ENCODE assay signal across 26 mouse cellular contexts in the genomic region with DNA sequence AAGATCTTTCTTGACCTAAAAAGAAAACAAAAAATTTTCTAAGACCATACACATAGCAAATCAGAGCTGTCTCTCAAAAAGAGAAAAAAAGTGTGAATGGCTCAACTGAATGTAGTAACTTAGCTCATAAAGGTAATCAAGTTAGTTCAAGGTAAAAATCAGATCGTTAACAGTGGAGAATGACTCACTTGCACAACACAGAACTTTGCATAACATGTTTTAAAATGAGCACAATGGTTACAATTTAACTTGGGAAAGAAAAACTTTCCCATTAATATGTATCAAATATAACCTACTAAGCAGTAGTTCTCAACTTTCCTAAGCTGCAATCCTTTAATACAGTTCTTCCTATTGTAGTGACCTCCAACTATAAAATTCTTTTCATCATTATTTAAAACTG. TPM values are rescaled to one million over a fixed set of nuclear protein-coding genes. Genes with fewer than 3 reads are reported as not detected.
DNase-seq lines count a peak whose midpoint lies in the region; ATAC-seq and TF ChIP-seq lines count a peak whose summit lies in the region.
"Had no signal": no experiment of that assay in that cellular context is flagged by ENCODE, and none has a peak within 500 bp of the region (broad histone marks: within the 10 kb centered on the region; RNA-seq: fewer than 3 reads in every experiment).

No protein-coding gene starts in this region.

- no peak overlapping the region for H3K4me3 ChIP-seq in kidney, adult 2 months (ENCODE audit: insufficient read depth, low read depth, low read length)
- no peak overlapping the region for H3K4me3 ChIP-seq in liver, adult 2 months (ENCODE audit: insufficient read depth, low read depth, low read length)
- no peak overlapping the region for H3K4me3 ChIP-seq in liver, postnatal 0 days (ENCODE audit: low read depth, low read length)
- no peak overlapping the region for H3K4me3 ChIP-seq in liver, embryonic 11.5 days (ENCODE audit: low read depth, low read length)

- TF ChIP-seq POLR2A in kidney, adult 2 months (IDR thresholded peaks at IDR 0.05; ENCODE audit: low read depth, low read length), result no peak
- TF ChIP-seq POLR2A in liver, adult 2 months (IDR thresholded peaks at IDR 0.05; ENCODE audit: extremely low read depth, insufficient read depth, low read length), result no peak

- DNase-seq in kidney, adult 2 months, result peak; percentile 50
- no peak for DNase-seq in kidney, postnatal 25 days
- DNase-seq in kidney, adult 9 months, result peak; percentile 54
- no peak for DNase-seq in kidney, adult 11 months
- peak; percentile 91 for DNase-seq in liver, adult 2 months (ENCODE audit: extremely low read depth, low read depth, low spot score)
- DNase-seq in liver, result no peak
- DNase-seq in liver, postnatal 0 days, result no peak
- DNase-seq in liver, embryonic 11.5 days (ENCODE audit: low spot score), result no peak
- DNase-seq: adrenal gland, adult 2 months; adrenal gland, adult 8-10 months; adrenal gland, postnatal 10 days; adrenal gland, postnatal 14 days; adrenal gland, postnatal 25 days; adrenal gland, postnatal 36 days; B cell, adult 2 months; cerebellum, adult 11 months; cerebellum, adult 11-12 months had no signal

- TF ChIP-seq CTCF in kidney, adult 2 months (conservative IDR thresholded peaks at IDR 0.05; ENCODE audit: insufficient read depth, insufficient read length, low read depth, low read length), result no peak
- no peak for TF ChIP-seq CTCF in liver, adult 2 months (IDR thresholded peaks at IDR 0.05; ENCODE audit: low read depth, low read length)
- TF ChIP-seq CTCF in liver, postnatal 0 days (IDR thresholded peaks at IDR 0.05; ENCODE audit: low read depth), result no peak

- H3K9me3 ChIP-seq in liver, postnatal 0 days (ENCODE audit: low read length), result no peaks in the 10 kb centered on the region
- H3K9me3 ChIP-seq in liver, embryonic 11.5 days (ENCODE audit: control insufficient read depth, low read length), result no peaks in the 10 kb centered on the region
- H3K9me3 ChIP-seq: G1E had no signal

- no peak overlapping the region for H3K9ac ChIP-seq in liver, adult 2 months (ENCODE audit: low read depth, low read length)
- no peak overlapping the region for H3K9ac ChIP-seq in liver, postnatal 0 days (replicated peaks)
- no peak overlapping the region for H3K9ac ChIP-seq in liver, embryonic 11.5 days (ENCODE audit: low read depth, low read length)

- H3K4me1 ChIP-seq in kidney, adult 2 months (ENCODE audit: control insufficient read depth, insufficient read depth, low read length), result peaks cover 21% of the 10 kb centered on the region; the same call in 1 of the 2 replicates
- peaks cover 38% of the 10 kb centered on the region for H3K4me1 ChIP-seq in liver, adult 2 months (ENCODE audit: control insufficient read depth, insufficient read depth, low read length)
- peaks cover 23% of the 10 kb centered on the region for H3K4me1 ChIP-seq in liver, postnatal 0 days (ENCODE audit: insufficient read depth)
- peaks cover 16% of the 10 kb centered on the region for H3K4me1 ChIP-seq in liver, embryonic 11.5 days (replicated peaks; ENCODE audit: control insufficient read depth, insufficient read depth, low read length)

- peak; percentile 53 for ATAC-seq in liver, postnatal 0 days
- ATAC-seq in liver, embryonic 11.5 days (replicated peaks; ENCODE audit: low FRiP score), result no peak
- ATAC-seq: activated CD4-positive, CD25-positive, alpha-beta regulatory T cell, adult 4 months; CD4-positive, CD25-positive, alpha-beta regulatory T cell, adult 4 months; Patski had no signal

- no peak for TF ChIP-seq EP300 in liver, postnatal 0 days (IDR thresholded peaks at IDR 0.05; ENCODE audit: low read depth)

- H3K27me3 ChIP-seq in kidney, adult 2 months (replicated peaks; ENCODE audit: control insufficient read depth, insufficient read depth, low read length), result no peaks in the 10 kb centered on the region
- no peaks in the 10 kb centered on the region for H3K27me3 ChIP-seq in liver, adult 2 months (ENCODE audit: control insufficient read depth, insufficient read depth, low read length)
- H3K27me3 ChIP-seq in liver, postnatal 0 days (ENCODE audit: insufficient read depth, low read length), result no peaks in the 10 kb centered on the region
- no peaks in the 10 kb centered on the region for H3K27me3 ChIP-seq in liver, embryonic 11.5 days (replicated peaks; ENCODE audit: control insufficient read depth, insufficient read depth, low read length)
- H3K27me3 ChIP-seq: CH12.LX, Patski had no signal

- H3K79me2 ChIP-seq in liver, adult 2 months (ENCODE audit: control insufficient read depth, insufficient read depth, low read length), result peaks cover 21% of the 10 kb centered on the region; the same call in 1 of the 2 replicates

- H3K27ac ChIP-seq in kidney, adult 2 months (ENCODE audit: insufficient read depth, low read depth, low read length), result peak overlapping the region; percentile 87
- H3K27ac ChIP-seq in liver, adult 2 months (replicated peaks; ENCODE audit: insufficient read depth, low read depth, low read length), result peak overlapping the region; percentile 63; the same call in 1 of the 2 replicates
- no peak overlapping the region for H3K27ac ChIP-seq in liver, postnatal 0 days (ENCODE audit: low read depth)
- H3K27ac ChIP-seq in liver, embryonic 11.5 days (ENCODE audit: low read depth, low read length), result no peak overlapping the region

- H3K4me2 ChIP-seq in liver, postnatal 0 days (ENCODE audit: low read depth, low read length), result no peak overlapping the region
- H3K4me2 ChIP-seq in liver, embryonic 11.5 days, result no peak overlapping the region

- 39% methylated on average over 1 of the region's 1 CpGs for WGBS in kidney, adult 2 months
- WGBS in liver, adult 2 months, result 23% methylated on average over 1 of the region's 1 CpGs
- WGBS in liver, postnatal 0 days (ENCODE audit: insufficient replicate concordance), result 75% methylated on average over 1 of the region's 1 CpGs
- WGBS in liver, embryonic 11.5 days, result 90% methylated on average over 1 of the region's 1 CpGs

- peaks cover 33% of the 10 kb centered on the region for H3K36me3 ChIP-seq in kidney, adult 2 months (ENCODE audit: control insufficient read depth, insufficient read depth, low read length)
- H3K36me3 ChIP-seq in liver, adult 2 months (ENCODE audit: control insufficient read depth, insufficient read depth, low read length), result peaks cover 64% of the 10 kb centered on the region
- H3K36me3 ChIP-seq in liver, postnatal 0 days (replicated peaks; ENCODE audit: insufficient read depth, low read length), result peaks cover 80% of the 10 kb centered on the region
- H3K36me3 ChIP-seq in liver, embryonic 11.5 days (ENCODE audit: control insufficient read depth, insufficient read depth, low read length), result peaks cover 59% of the 10 kb centered on the region

RNA-seq across cellular contexts. Expression of gene Tardbp, which starts 6.1 kb away (rescaled TPM):
- 67.3 and 93.3 TPM in 2 replicates for polyA plus RNA-seq in kidney, adult 2 months (2012; rRNA removed)
- 87.2 and 111 TPM in 2 replicates for total RNA-seq in liver, adult 2 months (2014; rRNA removed)
- 33.2 and 33.4 TPM in 2 replicates for polyA plus RNA-seq in liver, adult 2 months (2012; rRNA removed)
- 73.4 and 76.7 TPM in 2 replicates for polyA plus RNA-seq in liver, postnatal 0 days (2015; fragmentation: Nextera tagmentation; extraction: Ambion mirVana)
- polyA plus RNA-seq in liver, embryonic 11.5 days (2014; fragmentation: Nextera tagmentation; extraction: Ambion mirVana), result 226 and 230 TPM in 2 replicates

RNA-seq across cellular contexts. Expression of gene Masp2, which starts 18.4 kb away (rescaled TPM):
- polyA plus RNA-seq in kidney, adult 2 months (2012; rRNA removed), result 1.7 and 2.7 TPM in 2 replicates
- 191 and 270 TPM in 2 replicates for total RNA-seq in liver, adult 2 months (2014; rRNA removed)
- polyA plus RNA-seq in liver, adult 2 months (2012; rRNA removed), result 712 and 829 TPM in 2 replicates
- polyA plus RNA-seq in liver, postnatal 0 days (2015; fragmentation: Nextera tagmentation; extraction: Ambion mirVana), result 109 and 112 TPM in 2 replicates
- 5.0 and 6.8 TPM in 2 replicates for polyA plus RNA-seq in liver, embryonic 11.5 days (2014; fragmentation: Nextera tagmentation; extraction: Ambion mirVana)
- polyA plus RNA-seq: activated CD4-positive, CD25-positive, alpha-beta regulatory T cell, adult 4 months had no signal

RNA-seq across cellular contexts. Expression of gene Gm572, which starts 22.4 kb away (rescaled TPM):
- polyA plus RNA-seq in kidney, adult 2 months (2012; rRNA removed), result 0.17 TPM in 1 of 2 replicates, not detected in the other
- total RNA-seq in liver, adult 2 months (2014; rRNA removed), result not detected in 2 replicates
- not detected in 2 replicates for polyA plus RNA-seq in liver, adult 2 months (2012; rRNA removed)
- polyA plus RNA-seq in liver, postnatal 0 days (2015; fragmentation: Nextera tagmentation; extraction: Ambion mirVana), result not detected in 2 replicates
- polyA plus RNA-seq in liver, embryonic 11.5 days (2014; fragmentation: Nextera tagmentation; extraction: Ambion mirVana), result not detected in 2 replicates
- total RNA-seq: adrenal gland, adult 18-20 months; adrenal gland, adult 2 months; adrenal gland, adult 8-10 months; adrenal gland, postnatal 14 days; adrenal gland, postnatal 25 days; adrenal gland, postnatal 36 days; CH12.LX; G1E; MEL had no signal
- polyA plus RNA-seq: activated CD4-positive, CD25-positive, alpha-beta regulatory T cell, adult 4 months; brain, embryonic 14.5 days; C2C12; CD4-positive, CD25-positive, alpha-beta regulatory T cell, adult 4 months; G1E; Patski had no signal

RNA-seq across cellular contexts. Expression of gene Srm, which starts 29.4 kb away (rescaled TPM):
- 33.1 and 33.9 TPM in 2 replicates for polyA plus RNA-seq in kidney, adult 2 months (2012; rRNA removed)
- total RNA-seq in liver, adult 2 months (2014; rRNA removed), result 11.1 and 14.7 TPM in 2 replicates
- polyA plus RNA-seq in liver, adult 2 months (2012; rRNA removed), result 33.1 and 39.5 TPM in 2 replicates
- 71.2 and 75.2 TPM in 2 replicates for polyA plus RNA-seq in liver, postnatal 0 days (2015; fragmentation: Nextera tagmentation; extraction: Ambion mirVana)
- 510 and 529 TPM in 2 replicates for polyA plus RNA-seq in liver, embryonic 11.5 days (2014; fragmentation: Nextera tagmentation; extraction: Ambion mirVana)

Comparison
In these comparisons a context has a peak if more than half of its experiments do, and no peak if none do; other contexts are left out.
1. DNase-seq: peak in kidney, adult 2 months (single experiment), kidney, adult 9 months (single experiment) and liver, adult 2 months (single experiment); none in kidney, postnatal 25 days (0 of 2), kidney, adult 11 months (single experiment), liver (single experiment), liver, postnatal 0 days (single experiment) and liver, embryonic 11.5 days (single experiment).
2. H3K27ac ChIP-seq: peak in kidney, adult 2 months (single experiment) and liver, adult 2 months (single experiment); none in liver, postnatal 0 days (single experiment) and liver, embryonic 11.5 days (single experiment).
3. RNA of gene Masp2, which starts 18.4 kb away (polyA plus RNA-seq): 712 to 829 TPM in liver, adult 2 months and 109 to 112 TPM in liver, postnatal 0 days; 5.0 to 6.8 TPM in liver, embryonic 11.5 days and 1.7 to 2.7 TPM in kidney, adult 2 months; every median in the first group is over 10 times any median in the second.